Mouse (Mus musculus) frontal cortex, adult 2 months (tissue): ENCODE data around the gene Fancg. TPM values are rescaled to one million over a fixed set of nuclear protein-coding genes. Genes with fewer than 3 reads are reported as not detected.
"Not testable (repeated sequence)": the region's sequence is repeated elsewhere in the genome, so short reads cannot be mapped to it uniquely, and the experiment has no call there.

Experiments
- DNase-seq, 2 experiments: peaks; one replicate each; pipeline ENCODE4 v3.0.0; 2022; ENCODE audit warnings: low spot score in 1 of 2; ENCODE audit errors: extremely low spot score in 1 of 2
- polyA plus RNA-seq: library from polyadenylated mRNA; depleted of rRNA; stranded (reverse); fragments of >200 nt; gene quantifications from 2 replicates; pipeline ENCODE4 v1.2.3, GENCODE M21; 2012

The Fancg gene
- polyA plus RNA-seq, 1 experiment, result 23.2 TPM

GRCm38 (mm10) chr4:43000141-43000986 is 9.9 kb downstream of the Fancg start, which contains the start of gene Vcp:
Gene Vcp (minus strand): TSS chr4:43000507.
- DNase-seq, result peak; percentile 99

- DNase-seq, result peak; percentile 32 to 51
These were observed 10.7 kb downstream of the Fancg start for GRCm38 (mm10) chr4:42999451-43000140.

- DNase-seq, result no peak
These were observed 12.3 kb downstream of the Fancg start for GRCm38 (mm10) chr4:42998022-42998421.

GRCm38 (mm10) chr4:42988296-42988695 is 22.0 kb downstream of the Fancg start:
- no peak for DNase-seq

GRCm38 (mm10) chr4:42980467-42980866 is 29.8 kb downstream of the Fancg start:
- not testable (repeated sequence) for DNase-seq

GRCm38 (mm10) chr4:42978062-42978461 is 32.2 kb downstream of the Fancg start:
- DNase-seq, result no peak

- no peak for DNase-seq
These were observed 36.4 kb downstream of the Fancg start for GRCm38 (mm10) chr4:42973868-42974267.

GRCm38 (mm10) chr4:42972952-42973351 is 37.4 kb downstream of the Fancg start:
- no peak for DNase-seq

- DNase-seq, result no peak
These were observed 41.0 kb downstream of the Fancg start, which contains the start of gene 1700022I11Rik for GRCm38 (mm10) chr4:42969304-42969703. Gene 1700022I11Rik (plus strand): TSS chr4:42969604.

GRCm38 (mm10) chr4:42965039-42965719 is 45.1 kb downstream of the Fancg start:
- peak in 1 of 2 experiments; percentile 83 for DNase-seq

GRCm38 (mm10) chr4:42963480-42963879 is 46.8 kb downstream of the Fancg start:
- DNase-seq, result no peak

- DNase-seq, result peak in 1 of 2 experiments; percentile 87
These were observed 48.7 kb downstream of the Fancg start for GRCm38 (mm10) chr4:42961592-42961991.

- DNase-seq, result no peak
These were observed 50.9 kb downstream of the Fancg start for GRCm38 (mm10) chr4:42959382-42959781.

- DNase-seq, result no peak
These were observed 51.4 kb downstream of the Fancg start for GRCm38 (mm10) chr4:42958942-42959341.

GRCm38 (mm10) chr4:42957979-42958378 is 52.3 kb downstream of the Fancg start:
- DNase-seq, result no peak

GRCm38 (mm10) chr4:42957306-42957705 is 53.0 kb downstream of the Fancg start:
- no peak for DNase-seq

GRCm38 (mm10) chr4:42956581-42956980 is 53.7 kb downstream of the Fancg start:
- DNase-seq, result no peak

GRCm38 (mm10) chr4:42955200-42955599 is 55.1 kb downstream of the Fancg start:
- no peak for DNase-seq

- peak in 1 of 2 experiments; percentile 91 for DNase-seq
These were observed 56.0 kb downstream of the Fancg start for GRCm38 (mm10) chr4:42954297-42954696.

- DNase-seq, result no peak
These were observed 56.7 kb downstream of the Fancg start for GRCm38 (mm10) chr4:42953435-42954094.
